Mouse (Mus musculus) embryonic fibroblast, embryonic 13.5 days (primary cell): ENCODE measurements at regions not wholly inside any gene's neighbourhood (a gene's known extent, or its start where the extent isn't known, plus 50 kb on each side); places are given as distances from the start of the nearest gene placed in this dataset.

Experiments
- CTCF ChIP-seq: IDR thresholded peaks from 2 replicates; pipeline ENCODE4 v1.5.1; 2011; ENCODE audit warnings: mild to moderate bottlenecking, control low read depth, low read length, moderate library complexity, borderline replicate concordance; ENCODE audit not compliant: insufficient read depth
- POLR2A ChIP-seq: IDR thresholded peaks from 2 replicates; pipeline ENCODE4 v1.6.1; 2011; ENCODE audit warnings: low read depth, mild to moderate bottlenecking, control low read depth, low read length, moderate library complexity

DNA sequence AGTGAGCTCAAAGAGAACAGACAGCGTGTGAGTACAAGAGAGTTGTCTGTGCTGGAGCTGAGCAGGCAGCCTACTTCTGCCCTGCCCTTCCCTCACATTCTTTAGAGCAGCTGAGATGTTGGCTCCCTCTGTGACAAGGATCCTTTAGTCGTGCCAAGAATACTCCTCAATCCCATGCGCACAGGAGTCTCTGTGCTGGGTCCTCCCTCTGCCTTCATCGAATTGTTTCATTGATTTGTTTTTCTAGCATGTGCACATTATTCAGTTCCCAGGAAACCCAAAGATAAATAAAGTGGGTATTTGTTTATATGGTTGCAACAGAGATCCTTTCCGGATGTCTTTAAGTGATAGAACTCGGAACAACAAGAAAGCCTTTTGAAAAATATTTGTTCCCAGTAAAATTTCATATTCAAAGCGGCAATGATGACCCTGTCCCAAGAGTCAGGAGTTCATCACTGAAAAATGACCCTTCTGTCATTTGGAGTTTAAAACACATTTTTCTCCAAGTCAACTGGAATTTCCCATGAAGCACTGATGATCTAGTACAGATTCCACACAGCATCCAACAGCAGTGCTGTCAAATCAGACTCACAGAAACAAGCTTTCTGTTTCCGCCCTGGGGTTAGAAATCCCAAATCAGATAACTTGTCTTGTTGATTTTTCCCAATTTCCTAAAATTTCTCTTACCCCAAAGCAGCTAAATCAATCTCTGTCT is 136.7 kb downstream of the Dact1 start:
- TF ChIP-seq CTCF: no peak
- no peak for TF ChIP-seq POLR2A
